Mouse (Mus musculus) C2C12 (cell line): ENCODE results near the gene St7l.

Source experiments
- CEBPB ChIP-seq: IDR thresholded peaks from one replicate; pipeline ENCODE4 v1.6.1; 2011; ENCODE audit warnings: low read depth, mild to moderate bottlenecking, control low read depth, moderate library complexity
- CTCF ChIP-seq: IDR thresholded peaks from one replicate; pipeline ENCODE4 v1.5.1; 2011; ENCODE audit not compliant: control insufficient read depth, insufficient read depth, insufficient read length
- MAX ChIP-seq: IDR thresholded peaks from one replicate; pipeline ENCODE4 v1.6.1; 2011; ENCODE audit warnings: mild to moderate bottlenecking, control low read depth
- MYOD1 ChIP-seq: IDR thresholded peaks from one replicate; pipeline ENCODE4 v1.6.1; 2011; ENCODE audit warnings: low read depth; ENCODE audit not compliant: control insufficient read depth, insufficient read length
- MYOG ChIP-seq: IDR thresholded peaks from one replicate; pipeline ENCODE4 v1.6.1; 2011; ENCODE audit not compliant: control insufficient read depth, insufficient read length; ENCODE audit errors: extremely low read depth
- USF1 ChIP-seq: IDR thresholded peaks from one replicate; pipeline ENCODE4 v1.6.1; 2011; ENCODE audit warnings: low read depth, mild to moderate bottlenecking, control low read depth, moderate library complexity

GRCm38 (mm10) chr3:104869611-104870010 is 5.8 kb downstream of the St7l start:
- TF ChIP-seq CTCF, result no peak
- TF ChIP-seq MAX, result no peak
- no peak for TF ChIP-seq MYOD1
- no peak for TF ChIP-seq CEBPB
- no peak for TF ChIP-seq USF1
- TF ChIP-seq MYOG, result no peak
